Comparison of ENCODE assay signal across 20 mouse cellular contexts in the genomic region with DNA sequence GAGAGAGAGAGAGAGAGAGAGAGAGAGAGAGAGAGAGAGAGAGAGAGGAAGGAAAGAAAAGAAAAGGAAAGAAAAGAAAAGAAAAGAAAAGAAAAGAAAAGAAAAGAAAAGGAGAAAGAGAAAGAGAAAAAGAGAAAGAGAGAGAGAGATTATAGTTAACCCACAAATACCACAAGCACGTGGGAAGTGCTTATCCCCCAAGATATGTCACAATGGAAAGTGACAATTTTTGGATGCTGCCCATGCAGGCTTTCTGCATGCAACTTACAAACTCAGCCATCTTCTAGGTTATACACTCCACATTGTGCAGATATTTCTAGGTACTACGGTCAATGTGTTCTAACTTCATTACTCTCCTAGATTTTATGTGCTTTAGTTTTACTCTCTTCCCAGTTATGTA. TPM values are rescaled to one million over a fixed set of nuclear protein-coding genes. Genes with fewer than 3 reads are reported as not detected.
DNase-seq lines count a peak whose midpoint lies in the region; ATAC-seq and TF ChIP-seq lines count a peak whose summit lies in the region.
"Had no signal": no experiment of that assay in that cellular context is flagged by ENCODE, and none has a peak within 500 bp of the region (broad histone marks: within the 10 kb centered on the region; RNA-seq: fewer than 3 reads in every experiment).

No protein-coding gene starts in this region.

- no peak for TF ChIP-seq POLR2A in MEL (IDR thresholded peaks at IDR 0.05; ENCODE audit: control insufficient read depth in 1 of 2, insufficient read depth in 1 of 2, low read depth in 1 of 2, low read length in 2 of 2, poor library complexity in 1 of 2)

- H3K36me3 ChIP-seq in MEL (ENCODE audit: control insufficient read depth in 1 of 2, insufficient read depth in 2 of 2, low read length in 2 of 2), result no peaks in the 10 kb centered on the region
- no peaks in the 10 kb centered on the region for H3K36me3 ChIP-seq in neural tube, embryonic 15.5 days
- no peaks in the 10 kb centered on the region for H3K36me3 ChIP-seq in forebrain, embryonic 15.5 days
- H3K36me3 ChIP-seq: G1E had no signal

- H3K79me2 ChIP-seq in MEL (ENCODE audit: control insufficient read depth, insufficient read depth, low read length, poor library complexity), result no peaks in the 10 kb centered on the region

- 73% methylated on average over 2 of the region's 2 CpGs for WGBS in neural tube, embryonic 15.5 days
- 76% methylated on average over 2 of the region's 2 CpGs for WGBS in forebrain, embryonic 15.5 days

- H3K9me3 ChIP-seq in MEL (replicated peaks; ENCODE audit: insufficient read depth, low read length), result no peaks in the 10 kb centered on the region
- no peaks in the 10 kb centered on the region for H3K9me3 ChIP-seq in neural tube, embryonic 15.5 days (replicated peaks)
- no peaks in the 10 kb centered on the region for H3K9me3 ChIP-seq in forebrain, embryonic 15.5 days
- H3K9me3 ChIP-seq: embryonic facial prominence, embryonic 10.5 days; embryonic facial prominence, embryonic 12.5 days; forebrain, embryonic 13.5 days; G1E had no signal

- peak; percentile 46; the same call in 1 of the 2 replicates for ATAC-seq in megakaryocyte progenitor cell, adult 5-6 weeks (replicated peaks; ENCODE audit: poor library complexity)
- no peak for ATAC-seq in neural tube, embryonic 15.5 days (ENCODE audit: low FRiP score)
- no peak for ATAC-seq in forebrain, embryonic 15.5 days (replicated peaks)
- ATAC-seq: CD4-positive, CD25-positive, alpha-beta regulatory T cell, adult 4 months; forebrain, embryonic 13.5 days had no signal

- DNase-seq in MEL (ENCODE audit: low read depth, low spot score), result no peak
- no peak for DNase-seq in spleen, postnatal 14 days (ENCODE audit: low spot score in 2 of 2)
- DNase-seq: adrenal gland, adult 2 months; adrenal gland, postnatal 10 days; adrenal gland, postnatal 25 days; cerebellum, adult 11 months; cerebellum, adult 18-20 months; cerebellum, adult 8-10 months; cerebellum, adult 9-11 months; cerebellum, postnatal 14 days; cerebellum, postnatal 36 days had no signal

- no peak overlapping the region for H3K27ac ChIP-seq in MEL (ENCODE audit: control insufficient read depth, low read depth, low read length)
- H3K27ac ChIP-seq in neural tube, embryonic 15.5 days (replicated peaks), result no peak overlapping the region
- no peak overlapping the region for H3K27ac ChIP-seq in forebrain, embryonic 15.5 days (replicated peaks)
- H3K27ac ChIP-seq: embryonic facial prominence, embryonic 10.5 days; embryonic facial prominence, embryonic 12.5 days; forebrain, embryonic 13.5 days had no signal

- TF ChIP-seq CTCF in MEL (IDR thresholded peaks at IDR 0.05 in 2 of 3, conservative IDR thresholded peaks at IDR 0.05 in 1 of 3; ENCODE audit: control insufficient read depth in 1 of 3, insufficient read depth in 1 of 3, low read depth in 2 of 3, low read length in 3 of 3, poor library complexity in 1 of 3, severe bottlenecking in 1 of 3), result no peak

- no peak for TF ChIP-seq EP300 in MEL (IDR thresholded peaks at IDR 0.05; ENCODE audit: low read depth in 1 of 2, low read length in 2 of 2)

- no peaks in the 10 kb centered on the region for H3K27me3 ChIP-seq in MEL (ENCODE audit: control insufficient read depth in 1 of 2, insufficient read depth in 2 of 2, low read length in 2 of 2)
- no peaks in the 10 kb centered on the region for H3K27me3 ChIP-seq in neural tube, embryonic 15.5 days (replicated peaks)
- no peaks in the 10 kb centered on the region for H3K27me3 ChIP-seq in forebrain, embryonic 15.5 days
- H3K27me3 ChIP-seq: CH12.LX; embryonic facial prominence, embryonic 12.5 days; forebrain, embryonic 13.5 days had no signal

- H3K4me1 ChIP-seq in MEL (ENCODE audit: control insufficient read depth in 1 of 2, insufficient read depth in 2 of 2, low read length in 2 of 2), result no peaks in the 10 kb centered on the region
- H3K4me1 ChIP-seq in neural tube, embryonic 15.5 days, result no peaks in the 10 kb centered on the region
- no peaks in the 10 kb centered on the region for H3K4me1 ChIP-seq in forebrain, embryonic 15.5 days
- H3K4me1 ChIP-seq: embryonic facial prominence, embryonic 10.5 days; embryonic facial prominence, embryonic 12.5 days; forebrain, embryonic 13.5 days had no signal

- TF ChIP-seq RAD21 in MEL (IDR thresholded peaks at IDR 0.05; ENCODE audit: low read depth, low read length), result no peak

- H3K4me2 ChIP-seq in neural tube, embryonic 15.5 days, result no peak overlapping the region
- no peak overlapping the region for H3K4me2 ChIP-seq in forebrain, embryonic 15.5 days (replicated peaks)
- H3K4me2 ChIP-seq: embryonic facial prominence, embryonic 12.5 days; forebrain, embryonic 13.5 days had no signal

- H3K4me3 ChIP-seq in MEL (ENCODE audit: control insufficient read depth in 1 of 2, insufficient read depth in 1 of 2, low read depth in 2 of 2, low read length in 2 of 2), result no peak overlapping the region
- no peak overlapping the region for H3K4me3 ChIP-seq in neural tube, embryonic 15.5 days (replicated peaks)
- no peak overlapping the region for H3K4me3 ChIP-seq in forebrain, embryonic 15.5 days
- H3K4me3 ChIP-seq: embryonic facial prominence, embryonic 10.5 days; embryonic facial prominence, embryonic 12.5 days; forebrain, embryonic 13.5 days had no signal

- H3K9ac ChIP-seq in MEL (ENCODE audit: control insufficient read depth, low read depth, low read length, poor library complexity, severe bottlenecking), result no peak overlapping the region
- H3K9ac ChIP-seq in neural tube, embryonic 15.5 days (replicated peaks), result no peak overlapping the region
- no peak overlapping the region for H3K9ac ChIP-seq in forebrain, embryonic 15.5 days (replicated peaks)
- H3K9ac ChIP-seq: embryonic facial prominence, embryonic 12.5 days; forebrain, embryonic 13.5 days had no signal

TF ChIP-seq in MEL, 35 proteins besides CTCF, POLR2A, EP300 and RAD21:
- TF ChIP-seq POLR2AphosphoS2 (IDR thresholded peaks at IDR 0.05; ENCODE audit: low read length) (no peak), MAZ (IDR thresholded peaks at IDR 0.05; ENCODE audit: low read depth, low read length) (no peak), MYC (IDR thresholded peaks at IDR 0.05; ENCODE audit: low read depth, low read length) (no peak), SMC3 (IDR thresholded peaks at IDR 0.05; ENCODE audit: low read depth, low read length) (no peak), ZC3H11A (IDR thresholded peaks at IDR 0.05; ENCODE audit: low read depth, low read length) (no peak), GABPA (IDR thresholded peaks at IDR 0.05; ENCODE audit: low read depth, low read length) (no peak), USF2 (IDR thresholded peaks at IDR 0.05; ENCODE audit: borderline replicate concordance in 1 of 2, insufficient read depth in 1 of 2, low read depth in 1 of 2, low read length in 2 of 2) (no peak), BHLHE40 (IDR thresholded peaks at IDR 0.05; ENCODE audit: borderline replicate concordance, low read depth, low read length) (peak; percentile 59; the same call in 1 of the 2 replicates), HCFC1 (IDR thresholded peaks at IDR 0.05; ENCODE audit: low read depth, low read length) (no peak)

RNA-seq across cellular contexts. Expression of a gene that starts 41.5 kb away (rescaled TPM):
- not detected in 2 replicates for total RNA-seq in MEL (2012; rRNA removed)
- polyA plus RNA-seq in MEL (2012; ENCODE audit: insufficient read depth in 1 of 2, insufficient read length in 2 of 2, low read depth in 1 of 2, low replicate concordance in 2 of 2, missing spikeins in 1 of 2), result not detected
- 7.9 and 10.9 TPM in 2 replicates for total RNA-seq in megakaryocyte progenitor cell, adult 5-6 weeks (2015)
- 7.6 and 8.7 TPM in 2 replicates for total RNA-seq in megakaryocyte progenitor cell, adult 5-6 weeks (2017)
- polyA plus RNA-seq in neural tube, embryonic 15.5 days (2015; fragmentation: Nextera tagmentation; extraction: Ambion mirVana), result 9.1 and 12.0 TPM in 2 replicates
- 8.4 and 10.3 TPM in 2 replicates for polyA plus RNA-seq in forebrain, embryonic 15.5 days (2015; fragmentation: Nextera tagmentation; extraction: Ambion mirVana)
- total RNA-seq: CH12.LX had no signal
